Mouse (Mus musculus) liver, embryonic 18 days (tissue): ENCODE results near the gene Dnajc9. TPM values are rescaled to one million over a fixed set of nuclear protein-coding genes. Genes with fewer than 3 reads are reported as not detected.

Source experiments
- polyA plus RNA-seq: library from polyadenylated mRNA; depleted of rRNA; stranded (reverse); fragments of >200 nt; gene quantifications from 2 replicates; pipeline ENCODE4 v1.2.3, GENCODE M21; 2012; rRNA removed

The Dnajc9 gene
- 37.7 and 42.8 TPM in 2 replicates for polyA plus RNA-seq

DNA sequence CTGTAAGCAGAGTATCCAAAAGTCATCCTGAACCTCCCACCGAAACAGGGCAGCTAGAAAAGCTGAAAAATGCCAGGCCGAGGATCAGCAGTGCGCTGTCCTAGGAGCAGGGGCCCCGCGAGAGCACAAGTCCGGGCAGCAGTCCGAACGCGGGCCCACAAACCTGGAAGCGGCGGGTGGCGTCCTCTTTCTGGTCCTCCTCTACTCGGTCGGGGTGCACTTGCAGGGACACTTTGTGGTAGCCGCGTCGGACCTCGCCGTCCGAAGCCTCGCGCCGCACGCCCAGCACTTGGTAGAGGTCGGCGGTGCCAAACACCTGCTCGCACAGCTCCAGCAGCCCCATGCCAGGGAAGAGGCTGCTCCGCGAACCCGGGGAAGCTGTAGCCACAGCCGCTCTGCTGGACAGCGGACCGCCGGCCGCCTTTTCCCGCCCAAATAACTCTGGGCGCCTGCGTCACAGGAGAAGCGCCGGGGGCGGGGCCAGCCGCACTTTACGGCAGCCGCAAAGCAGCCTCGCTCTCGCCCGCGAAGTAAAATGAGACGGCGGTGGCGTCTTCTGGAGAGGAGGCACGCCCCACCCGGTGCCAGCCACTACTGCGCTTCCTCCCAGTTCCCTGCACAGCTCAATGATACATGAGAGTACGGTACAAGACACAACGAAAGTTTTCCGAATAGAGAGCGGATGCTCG, at the start of gene Dnajc9:
Dnajc9 (minus strand) TSS at position 470 of the 689 bp plus-strand sequence.

DNA sequence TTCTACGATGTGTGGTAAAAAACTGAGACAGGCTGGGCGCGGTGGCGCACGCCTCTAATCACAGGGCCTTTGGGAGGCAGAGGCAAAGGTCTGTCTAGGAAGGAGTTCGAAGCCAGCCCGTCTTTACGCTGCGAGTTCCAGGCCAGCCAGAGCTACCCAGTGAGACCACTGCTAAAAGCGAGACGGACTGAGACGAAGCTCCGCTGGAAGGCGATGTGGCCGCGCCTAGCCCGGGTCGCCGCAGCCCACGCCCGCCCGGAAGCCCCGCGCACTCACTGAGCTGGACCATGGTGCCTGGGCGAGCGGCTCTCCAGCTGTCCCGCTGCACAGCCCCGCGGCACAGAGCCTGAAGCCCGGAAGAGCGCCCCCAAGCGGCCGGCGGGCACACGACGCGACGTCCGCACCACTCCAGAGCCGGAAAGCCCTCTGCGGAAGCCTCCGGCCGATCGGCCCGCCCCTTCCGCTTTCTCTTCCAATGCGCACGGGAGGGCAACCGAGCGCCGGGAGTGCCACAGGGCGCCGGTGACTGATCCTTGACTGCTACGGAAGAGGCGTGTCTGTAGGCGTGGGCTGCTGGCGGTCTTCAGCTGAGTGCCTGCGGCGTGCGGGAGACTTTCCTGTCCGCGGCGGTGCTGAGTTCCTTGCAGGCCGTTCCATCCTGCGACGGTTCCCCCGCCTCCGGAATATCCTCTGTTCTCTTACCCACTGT, 4.6 kb upstream of the Dnajc9 start, which contains the start of gene Mrps16:
Mrps16 (minus strand) TSS at position 430 of the 709 bp plus-strand sequence.

DNA sequence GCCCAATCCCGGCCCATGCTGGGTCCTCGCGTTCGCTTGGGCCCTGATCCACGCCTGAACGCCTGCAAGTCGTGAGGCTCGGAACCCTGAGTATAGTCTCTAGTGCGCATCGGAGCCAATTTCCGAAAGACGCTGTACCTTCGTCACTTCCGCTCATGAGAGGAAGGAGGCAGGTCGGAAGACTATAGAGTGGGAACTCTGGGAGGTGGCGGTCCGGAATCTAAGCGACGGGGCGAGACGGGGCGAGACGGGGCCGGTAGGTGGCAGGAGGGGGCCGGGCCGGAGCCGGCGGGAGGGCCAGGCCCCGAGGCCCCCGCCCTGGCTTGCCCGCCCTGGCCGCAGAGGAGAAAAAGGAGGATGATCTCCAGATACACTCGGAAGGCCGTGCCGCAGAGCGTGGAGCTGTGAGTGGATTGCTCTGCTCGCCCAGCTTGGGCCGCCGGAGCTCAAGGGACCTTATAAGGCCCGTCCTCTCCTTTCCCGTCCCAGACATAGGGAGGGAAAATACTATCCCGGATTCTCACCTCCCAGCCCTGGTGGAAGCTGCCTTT, 40.6 kb downstream of the Dnajc9 start, which contains the start of the genes Ecd and Fam149b:
Ecd (minus strand) TSS at position 131 of the 551 bp plus-strand sequence.
Fam149b (plus strand) TSS at position 172 of the 551 bp plus-strand sequence.

Other genes starting within 250 kb of the Dnajc9 start
- gene Kcnk5, start 207.1 kb downstream of the Dnajc9 start, polyA plus RNA-seq, result 3.6 and 4.2 TPM in 2 replicates
- gene Kcnk16, start 119.7 kb downstream of the Dnajc9 start, polyA plus RNA-seq, result 6.5 and 8.4 TPM in 2 replicates
- 10.0 and 11.2 TPM in 2 replicates for gene Nudt13, start 94.2 kb downstream of the Dnajc9 start, polyA plus RNA-seq
- gene Ecd, start 40.8 kb downstream of the Dnajc9 start, polyA plus RNA-seq, result 18.0 and 18.2 TPM in 2 replicates
- gene Fam149b, start 40.7 kb downstream of the Dnajc9 start, polyA plus RNA-seq, result 8.3 and 9.2 TPM in 2 replicates
- 22.1 and 23.3 TPM in 2 replicates for gene Mrps16, start 4.7 kb upstream of the Dnajc9 start, polyA plus RNA-seq
- gene Cfap70, start 63.3 kb upstream of the Dnajc9 start, polyA plus RNA-seq, result 0.06 and 0.20 TPM in 2 replicates
- 33.8 and 35.0 TPM in 2 replicates for gene Anxa7, start 91.2 kb upstream of the Dnajc9 start, polyA plus RNA-seq
- 0.97 and 1.1 TPM in 2 replicates for gene Mss51, start 108.0 kb upstream of the Dnajc9 start, polyA plus RNA-seq
- 18.8 and 21.0 TPM in 2 replicates for gene Ppp3cb, start 157.7 kb upstream of the Dnajc9 start, polyA plus RNA-seq